ENCODE assay signal across 9 mouse cellular contexts in the genomic region with DNA sequence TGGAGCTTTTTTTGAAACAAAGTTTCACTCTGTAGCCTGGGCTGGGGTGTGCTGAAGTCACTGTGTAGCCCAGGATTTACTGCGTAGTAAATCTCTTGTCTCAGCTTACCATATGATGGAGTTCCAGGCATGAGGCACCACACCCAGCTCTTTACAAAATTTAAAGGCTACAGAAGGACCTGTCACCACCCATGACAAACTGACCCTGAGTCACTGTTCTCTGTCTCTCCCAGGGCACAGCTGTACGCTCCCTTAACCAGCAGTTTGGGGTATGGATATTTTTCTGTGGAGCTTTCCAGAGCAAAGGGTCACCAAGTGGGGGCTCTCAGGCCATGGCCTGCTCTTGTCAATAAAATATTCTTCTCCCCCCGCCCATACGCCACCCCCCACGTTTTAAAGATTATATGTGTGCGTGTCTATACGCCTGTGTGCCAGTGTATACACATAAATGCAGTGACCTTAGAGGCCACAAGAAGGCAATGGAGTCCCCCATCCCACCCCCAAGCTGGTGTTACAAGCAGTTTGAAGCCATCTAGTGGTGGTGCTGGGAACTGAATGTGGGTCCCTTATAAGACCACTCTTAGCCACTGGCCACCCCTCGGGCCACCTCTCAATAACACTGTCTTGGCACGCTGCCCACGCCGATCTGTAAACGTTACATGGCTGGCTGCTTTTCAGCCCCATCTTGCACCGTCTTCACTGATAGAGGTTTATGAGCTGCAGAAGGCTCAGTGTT. TPM values are rescaled to one million over a fixed set of nuclear protein-coding genes. Genes with fewer than 3 reads are reported as not detected.
DNase-seq lines count a peak whose midpoint lies in the region; ATAC-seq lines count a peak whose summit lies in the region.
"Had no signal": no experiment of that assay in that cellular context is flagged by ENCODE, and none has a peak within 500 bp of the region (broad histone marks: within the 10 kb centered on the region; RNA-seq: fewer than 3 reads in every experiment).

No protein-coding gene starts in this region.

- peaks cover 42% of the 10 kb centered on the region for H3K4me1 ChIP-seq in heart, embryonic 10.5 days
- H3K4me1 ChIP-seq in limb, embryonic 11.5 days (ENCODE audit: control insufficient read depth, insufficient read depth, low read length): 0 out of 2 replicates have a peak, but pooled peaks cover 4% of the 10 kb centered on the region
- no peaks in the 10 kb centered on the region for H3K4me1 ChIP-seq in neural tube, embryonic 11.5 days (ENCODE audit: control insufficient read depth, insufficient read depth, low read length)

- no peaks in the 10 kb centered on the region for H3K36me3 ChIP-seq in heart, embryonic 10.5 days
- no peaks in the 10 kb centered on the region for H3K36me3 ChIP-seq in limb, embryonic 11.5 days (ENCODE audit: control insufficient read depth, insufficient read depth, low read length)
- no peaks in the 10 kb centered on the region for H3K36me3 ChIP-seq in neural tube, embryonic 11.5 days (ENCODE audit: control insufficient read depth, insufficient read depth, low read length)
- H3K36me3 ChIP-seq: neural tube, embryonic 13.5 days had no signal

- no peak overlapping the region for H3K4me3 ChIP-seq in heart, embryonic 10.5 days
- H3K4me3 ChIP-seq in limb, embryonic 11.5 days (ENCODE audit: low read depth, low read length): no peak overlapping the region
- H3K4me3 ChIP-seq in neural tube, embryonic 11.5 days (ENCODE audit: low read depth, low read length): no peak overlapping the region
- H3K4me3 ChIP-seq: neural tube, embryonic 13.5 days had no signal

- no peaks in the 10 kb centered on the region for H3K9me3 ChIP-seq in heart, embryonic 10.5 days
- no peaks in the 10 kb centered on the region for H3K9me3 ChIP-seq in limb, embryonic 11.5 days (ENCODE audit: control insufficient read depth, low read length)
- no peaks in the 10 kb centered on the region for H3K9me3 ChIP-seq in neural tube, embryonic 11.5 days (ENCODE audit: control insufficient read depth, low read length)
- H3K9me3 ChIP-seq: neural tube, embryonic 13.5 days had no signal

- H3K4me2 ChIP-seq in limb, embryonic 11.5 days (ENCODE audit: low read depth, severe bottlenecking): no peak overlapping the region
- H3K4me2 ChIP-seq in neural tube, embryonic 11.5 days (ENCODE audit: low read depth): no peak overlapping the region
- H3K4me2 ChIP-seq: neural tube, embryonic 13.5 days had no signal

- WGBS in heart, embryonic 10.5 days: 57% methylated on average over 13 of the region's 13 CpGs
- WGBS in limb, embryonic 11.5 days: 57% methylated on average over 13 of the region's 13 CpGs
- WGBS in neural tube, embryonic 11.5 days: 50% methylated on average over 13 of the region's 13 CpGs

- H3K27ac ChIP-seq in heart, embryonic 10.5 days: 0 out of 2 replicates have a peak overlapping the region, but pooled peaks have one; percentile 26
- no peak overlapping the region for H3K27ac ChIP-seq in limb, embryonic 11.5 days (replicated peaks; ENCODE audit: low read depth, low read length)
- no peak overlapping the region for H3K27ac ChIP-seq in neural tube, embryonic 11.5 days (ENCODE audit: low read depth, low read length)
- H3K27ac ChIP-seq: neural tube, embryonic 13.5 days had no signal

- peak; percentile 45 for DNase-seq in layer of hippocampus, adult 11-12 months (ENCODE audit: low spot score)
- DNase-seq in layer of hippocampus, adult 9-10 months (ENCODE audit: low spot score): no peak
- peak; percentile 90 for DNase-seq in ES-CJ7 (ENCODE audit: low read depth, low spot score)
- peak; percentile 40 to 46 for DNase-seq in adrenal gland, postnatal 36 days
- DNase-seq in heart, embryonic 10.5 days (ENCODE audit: low spot score): no peak
- DNase-seq in limb, embryonic 11.5 days (ENCODE audit: low spot score): peak; percentile 80
- DNase-seq in neural tube, embryonic 11.5 days (ENCODE audit: low spot score): peak; percentile 69

- no peak overlapping the region for H3K9ac ChIP-seq in limb, embryonic 11.5 days (ENCODE audit: low read length)
- H3K9ac ChIP-seq in neural tube, embryonic 11.5 days (ENCODE audit: low read length): no peak overlapping the region
- H3K9ac ChIP-seq: neural tube, embryonic 13.5 days had no signal

- H3K27me3 ChIP-seq in heart, embryonic 10.5 days (ENCODE audit: insufficient read depth, poor library complexity, severe bottlenecking): no peaks in the 10 kb centered on the region
- no peaks in the 10 kb centered on the region for H3K27me3 ChIP-seq in limb, embryonic 11.5 days (ENCODE audit: control insufficient read depth, insufficient read depth, low read length)
- H3K27me3 ChIP-seq in neural tube, embryonic 11.5 days (ENCODE audit: control insufficient read depth, insufficient read depth, low read length): no peaks in the 10 kb centered on the region
- H3K27me3 ChIP-seq: neural tube, embryonic 13.5 days had no signal

- peak; percentile 13; the same call in 1 of the 2 replicates for ATAC-seq in limb, embryonic 11.5 days (ENCODE audit: insufficient number of reproducible peaks, low FRiP score, low TSS enrichment, low read depth)
- ATAC-seq in neural tube, embryonic 11.5 days (ENCODE audit: insufficient read depth, low FRiP score, low TSS enrichment): no peak
- no peak for ATAC-seq in cerebellum, adult (ENCODE audit: insufficient number of reproducible peaks, low FRiP score, low TSS enrichment)

RNA-seq across cellular contexts. Expression of a gene that starts 34.8 kb away (rescaled TPM):
- total RNA-seq in adrenal gland, postnatal 36 days (2021): 10 to 100 TPM; 11.0 to 17.4 TPM
- polyA plus RNA-seq in heart, embryonic 10.5 days (2016; fragmentation: Nextera tagmentation; extraction: Ambion mirVana): 14.5 and 19.8 TPM in 2 replicates
- 7.0 and 10.3 TPM in 2 replicates for polyA plus RNA-seq in limb, embryonic 11.5 days (2014; fragmentation: Nextera tagmentation; extraction: Ambion mirVana)
- polyA plus RNA-seq in neural tube, embryonic 11.5 days (2014; fragmentation: Nextera tagmentation; extraction: Ambion mirVana): 10.3 and 11.1 TPM in 2 replicates

RNA-seq across cellular contexts. Expression of a gene that starts 43.6 kb away (rescaled TPM):
- under 1 TPM; 0.17 to 0.46 TPM for total RNA-seq in adrenal gland, postnatal 36 days (2021)
- polyA plus RNA-seq in heart, embryonic 10.5 days (2016; fragmentation: Nextera tagmentation; extraction: Ambion mirVana): 0.36 and 1.5 TPM in 2 replicates
- polyA plus RNA-seq in limb, embryonic 11.5 days (2014; fragmentation: Nextera tagmentation; extraction: Ambion mirVana): 0.71 and 2.0 TPM in 2 replicates
- polyA plus RNA-seq in neural tube, embryonic 11.5 days (2014; fragmentation: Nextera tagmentation; extraction: Ambion mirVana): 0.61 and 1.0 TPM in 2 replicates

Comparison
In these comparisons a context has a peak if more than half of its experiments do, and no peak if none do; other contexts are left out.
1. DNase-seq: peak in layer of hippocampus, adult 11-12 months (single experiment), ES-CJ7 (single experiment), adrenal gland, postnatal 36 days (2 of 2), limb, embryonic 11.5 days (single experiment) and neural tube, embryonic 11.5 days (single experiment); none in layer of hippocampus, adult 9-10 months (single experiment) and heart, embryonic 10.5 days (single experiment).